Mouse (Mus musculus) Muller cell, postnatal 12 days (primary cell): Measurements from ENCODE around the gene Mill2.

Source experiments
- DNase-seq: peaks from one replicate; pipeline ENCODE4 v3.0.0-alpha.2; 2015; ENCODE audit errors: inconsistent ontology term

The Mill2 gene

DNA sequence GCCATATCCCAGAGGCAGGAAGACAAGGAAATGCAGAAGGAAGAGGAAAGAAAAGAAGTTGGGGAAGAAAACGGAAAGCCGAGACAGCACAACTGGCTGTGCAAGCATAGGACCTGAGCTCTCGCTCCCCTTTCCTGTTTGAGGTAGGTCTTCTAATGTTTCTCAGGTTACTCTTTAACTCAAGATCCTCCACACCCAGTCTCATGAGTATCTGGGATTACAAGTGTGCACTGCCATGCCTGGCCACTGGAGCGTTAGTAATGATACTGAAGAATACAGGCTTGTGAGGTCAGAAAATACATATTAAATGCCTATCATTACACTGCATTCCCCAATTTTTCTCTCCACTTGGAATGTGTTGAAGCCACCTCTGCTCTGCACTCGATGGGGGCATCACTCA is 35.6 kb downstream of the Mill2 start:
- DNase-seq, result no peak

DNA sequence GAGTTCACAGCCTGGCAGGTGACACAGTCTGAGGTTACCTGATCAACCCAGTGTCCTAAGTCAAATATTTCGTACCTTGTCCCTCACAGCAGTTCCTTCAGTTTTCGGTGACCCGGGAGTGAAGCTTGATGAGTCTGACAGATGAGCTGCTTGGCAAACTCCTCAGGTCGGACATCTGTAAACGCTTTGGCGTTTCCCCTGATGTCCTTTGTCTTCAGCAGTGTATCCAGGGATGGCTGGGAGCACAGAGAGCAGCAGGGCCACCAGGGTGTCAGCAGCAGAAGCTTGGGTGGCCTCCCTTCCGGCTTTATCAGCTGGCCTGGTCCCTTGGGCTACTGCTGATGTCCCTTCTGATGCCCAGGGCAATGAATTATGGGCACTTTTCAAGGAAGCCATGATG is 38.9 kb downstream of the Mill2 start:
- no peak for DNase-seq

DNA sequence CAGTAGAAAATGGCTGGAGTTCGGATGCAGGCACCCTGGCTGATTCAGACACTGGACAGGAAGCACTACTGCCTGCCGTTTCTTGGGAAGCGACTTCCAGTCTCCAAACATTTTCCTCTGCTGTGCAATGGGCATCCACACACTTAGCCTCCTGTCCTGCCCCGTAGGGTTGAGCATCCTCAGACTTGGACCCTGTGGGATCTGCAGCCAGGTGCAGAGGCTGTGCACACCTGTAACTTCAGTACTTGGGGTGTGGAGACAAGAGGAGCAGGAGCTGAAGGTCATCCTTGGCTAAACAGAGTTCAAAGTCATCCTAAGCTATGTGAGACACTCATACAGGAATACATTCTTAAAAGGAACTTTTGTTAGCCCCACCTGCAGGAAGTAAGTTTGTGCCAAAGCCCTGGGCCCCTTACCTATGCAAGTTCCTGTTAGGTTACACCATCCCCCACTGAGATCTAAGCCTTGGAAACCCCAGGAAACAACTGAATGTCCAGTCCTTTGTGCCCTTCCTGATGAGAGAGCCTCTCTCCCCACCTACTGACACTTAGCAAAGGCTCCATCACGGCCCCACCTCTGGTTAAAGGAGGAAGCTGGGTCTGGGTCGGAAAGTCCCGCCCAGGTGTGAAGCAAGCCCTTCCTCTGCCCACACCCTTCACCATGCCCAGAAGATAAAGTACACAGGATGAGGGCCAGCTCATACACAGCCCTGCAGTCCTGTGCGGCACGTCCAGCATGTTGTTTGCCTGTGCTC is 44.4 kb downstream of the Mill2 start:
- DNase-seq, result no peak

DNA sequence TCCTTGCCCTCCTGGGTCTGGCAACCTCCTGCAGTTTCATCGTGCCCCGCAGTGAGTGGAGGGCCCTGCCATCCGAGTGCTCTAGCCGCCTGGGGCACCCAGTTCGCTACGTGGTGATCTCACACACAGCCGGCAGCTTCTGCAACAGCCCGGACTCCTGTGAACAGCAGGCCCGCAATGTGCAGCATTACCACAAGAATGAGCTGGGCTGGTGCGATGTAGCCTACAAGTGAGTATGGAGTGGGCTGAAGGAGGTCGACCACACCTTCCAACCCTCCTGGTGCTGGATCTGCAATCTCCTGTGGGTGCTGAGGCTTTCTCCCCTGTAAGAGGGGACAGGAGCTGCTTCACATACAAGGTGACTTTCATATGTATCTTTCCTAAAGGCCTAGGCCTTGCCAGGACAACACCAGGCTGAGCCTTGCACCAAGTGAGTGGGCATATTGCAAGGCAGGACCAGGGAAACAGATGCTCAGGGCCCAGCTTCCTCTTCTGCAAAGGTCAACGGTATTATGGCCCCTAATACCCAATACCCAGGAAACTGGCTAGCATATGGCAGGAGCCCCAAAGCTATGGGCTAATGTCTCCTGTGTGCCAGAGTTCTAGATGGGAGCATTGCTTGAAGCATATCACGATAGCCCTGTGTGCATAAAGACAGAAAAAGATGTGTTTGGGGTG is 45.1 kb downstream of the Mill2 start:
- no peak for DNase-seq

DNA sequence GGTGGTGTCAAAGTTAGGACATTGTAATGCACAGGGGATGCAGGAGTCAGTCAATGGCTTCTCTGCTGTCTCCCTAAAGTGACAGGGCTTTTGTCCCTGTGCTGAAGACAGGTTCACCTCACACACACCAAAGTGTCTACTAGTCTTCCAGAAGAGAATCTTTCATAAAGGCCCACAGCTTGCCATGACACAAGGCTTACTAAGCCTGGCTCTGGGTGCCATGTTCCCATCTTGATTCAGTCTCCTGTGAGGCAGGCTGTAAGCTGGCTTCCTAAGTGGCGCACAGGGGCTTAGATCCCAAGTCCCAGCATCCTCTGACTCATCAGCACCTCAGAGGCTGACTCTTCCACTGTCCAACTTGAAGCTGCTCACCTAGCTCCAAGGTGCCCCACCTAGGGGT is 47.2 kb downstream of the Mill2 start:
- no peak for DNase-seq

DNA sequence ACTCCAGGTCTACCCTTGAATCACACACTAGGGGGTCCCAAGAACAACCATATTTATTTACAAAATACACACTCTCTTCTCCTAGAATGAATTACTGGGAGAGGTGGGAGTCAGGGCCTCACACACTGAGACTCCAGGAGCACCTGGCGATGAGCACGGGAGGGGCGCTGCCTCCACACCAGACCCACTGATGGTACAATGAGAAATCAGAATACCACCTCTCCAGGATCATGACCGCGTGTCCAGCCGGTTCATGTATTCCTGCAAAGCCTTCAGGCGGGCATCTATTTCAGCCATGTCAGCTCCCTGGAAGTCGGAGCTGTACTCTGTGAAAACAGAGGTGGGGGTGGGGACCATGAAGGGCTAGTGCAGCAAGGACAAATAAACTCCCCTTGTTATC is 51.1 kb downstream of the Mill2 start:
- DNase-seq, result no peak

DNA sequence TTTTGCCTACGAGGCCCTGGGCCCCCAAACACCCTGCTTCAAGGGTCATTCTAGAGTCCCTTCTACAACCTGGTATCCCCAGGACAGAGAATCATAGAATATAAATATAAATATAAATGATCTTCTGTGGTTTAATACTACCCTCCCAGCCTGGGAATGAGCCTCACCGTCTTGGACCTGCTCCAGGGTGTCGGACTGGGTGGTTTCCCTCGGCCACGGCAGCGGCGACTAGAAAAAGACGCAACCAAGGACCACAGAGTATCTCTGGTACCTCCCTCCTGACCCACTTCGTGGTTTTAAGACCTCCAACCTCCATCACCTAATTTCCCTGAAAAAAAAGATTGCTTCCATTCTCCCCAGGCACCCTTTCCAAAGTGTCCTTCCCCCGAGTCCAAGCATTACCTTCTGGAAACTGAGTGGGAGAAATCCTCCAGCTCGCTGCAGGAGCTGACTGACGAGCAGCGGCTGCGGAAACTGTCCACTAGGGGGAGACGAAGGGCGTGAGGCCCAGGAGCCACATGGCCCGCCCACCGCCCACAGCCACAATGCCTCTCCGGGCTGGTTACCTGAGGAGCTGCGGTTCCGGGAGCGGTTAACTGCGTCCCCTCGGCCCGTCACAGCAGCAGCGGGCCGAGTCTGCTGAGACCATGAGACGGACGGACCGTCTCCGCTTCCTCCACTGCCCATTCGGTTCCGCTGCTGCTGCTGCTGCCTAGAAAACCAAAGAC is 52.3 kb downstream of the Mill2 start:
- DNase-seq, result peak; percentile 81

DNA sequence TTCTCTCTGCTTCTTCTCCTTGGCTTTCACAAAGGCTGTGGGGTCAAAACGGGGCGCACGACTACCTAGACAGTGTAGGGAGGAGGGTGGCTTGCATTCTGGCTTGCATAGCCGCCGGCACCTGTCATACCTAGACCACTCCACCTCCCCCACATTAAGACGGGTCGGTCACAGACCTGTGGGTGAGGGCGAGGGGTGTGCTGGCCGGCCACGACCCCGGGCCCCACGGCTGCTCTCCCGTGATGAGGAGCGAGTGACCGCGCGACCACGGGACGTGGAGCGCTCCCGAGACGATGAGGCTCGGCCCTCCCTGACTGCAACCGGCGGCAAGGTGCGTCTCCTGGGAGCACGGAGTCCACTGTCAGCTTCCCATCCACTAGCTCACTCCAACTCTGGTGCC is 53.2 kb downstream of the Mill2 start:
- DNase-seq, result no peak

DNA sequence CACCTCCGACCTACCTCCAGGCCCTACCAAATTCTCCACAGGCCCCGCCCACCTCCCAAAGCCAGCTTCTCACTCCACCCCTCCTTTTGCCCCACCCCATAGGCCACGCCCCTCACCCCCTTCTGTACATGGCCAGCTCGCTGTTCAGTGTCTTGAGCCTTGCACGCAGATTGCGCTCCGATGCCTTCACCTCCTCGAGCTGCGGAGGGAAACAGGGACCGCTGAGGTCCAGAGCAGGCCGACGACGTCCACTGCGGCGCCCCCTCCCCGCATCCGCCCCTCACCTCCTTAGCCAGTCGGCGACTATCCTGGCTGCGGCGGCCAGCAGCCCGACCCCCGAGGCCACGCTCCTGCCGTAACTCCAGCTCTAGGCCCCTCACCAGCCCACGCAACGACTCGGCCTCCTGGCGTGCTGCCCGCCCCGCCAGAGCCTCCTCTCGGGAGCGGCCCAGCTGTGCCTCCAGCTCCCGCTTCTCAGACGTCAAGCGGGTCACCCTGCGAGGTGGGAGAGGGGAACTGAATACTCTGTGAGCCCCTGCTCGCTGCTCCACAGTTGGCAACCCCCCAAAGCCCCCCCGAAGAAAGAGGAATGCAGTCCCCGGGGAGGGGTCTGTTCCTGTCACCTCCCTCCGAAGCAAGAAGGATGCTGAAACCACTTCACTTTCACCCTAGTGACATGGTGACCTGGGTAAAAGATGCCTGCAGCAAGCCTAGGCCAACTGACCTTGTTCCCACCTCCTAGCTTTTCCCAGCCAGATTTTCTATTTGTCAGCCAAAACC is 54.1 kb downstream of the Mill2 start:
- DNase-seq, result peak; percentile 63

DNA sequence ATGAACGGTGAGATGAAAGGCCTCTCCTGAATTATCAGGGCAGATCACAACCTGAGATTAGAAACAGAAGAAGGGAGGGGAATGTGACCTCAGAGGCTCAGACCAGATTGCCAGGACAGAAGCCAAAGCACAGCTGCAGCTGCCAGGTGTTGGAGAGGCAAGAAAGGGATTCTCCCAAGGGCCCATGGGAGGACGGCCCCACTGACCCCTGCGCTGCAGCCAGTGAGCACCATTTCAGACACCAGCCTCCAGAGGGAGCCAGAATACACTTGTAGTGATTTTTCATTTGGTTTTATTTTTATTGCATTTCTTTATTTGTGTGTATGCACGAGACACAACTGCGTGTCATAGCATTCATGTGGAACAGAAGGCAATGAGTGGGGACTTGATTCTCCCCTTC is 56.8 kb downstream of the Mill2 start:
- peak; percentile 27 for DNase-seq

DNA sequence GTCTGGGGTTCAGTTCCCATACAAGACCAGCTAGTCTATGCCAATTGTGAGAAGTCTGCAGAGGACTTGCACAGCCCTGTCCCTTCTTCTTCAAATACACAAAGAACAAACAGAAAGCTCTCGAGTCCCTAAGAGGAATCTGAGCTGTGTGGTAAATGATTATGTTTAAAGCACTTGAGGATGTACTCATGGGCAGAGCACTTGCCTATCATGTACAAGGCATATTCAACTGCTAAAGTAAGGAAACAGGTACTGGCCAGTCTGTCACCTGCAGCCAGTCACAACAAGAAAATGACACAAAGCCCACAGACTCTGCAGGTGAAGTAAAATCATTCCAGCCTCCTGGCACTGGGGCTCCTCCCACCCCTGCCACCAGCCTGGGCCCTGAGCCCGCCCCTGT is 60.7 kb downstream of the Mill2 start:
- no peak for DNase-seq

DNA sequence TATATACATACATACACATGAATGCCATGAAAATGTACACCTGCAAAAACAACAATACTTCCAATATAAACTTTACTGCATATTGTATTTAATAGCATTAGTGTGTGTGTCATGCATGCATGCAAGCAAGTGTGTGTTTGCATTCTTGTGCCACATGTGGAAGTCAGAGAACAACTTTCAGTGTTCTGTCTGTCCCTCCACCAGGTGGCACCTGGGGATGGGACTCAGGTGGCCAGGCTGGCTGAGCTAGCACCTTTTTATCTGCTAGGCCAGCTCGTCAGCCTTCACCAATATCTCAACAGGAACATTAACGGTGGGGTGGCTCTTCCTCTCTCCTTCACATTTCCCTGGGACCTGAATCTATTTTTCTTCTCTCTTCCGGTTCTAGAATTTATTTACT is 62.7 kb downstream of the Mill2 start:
- no peak for DNase-seq

DNA sequence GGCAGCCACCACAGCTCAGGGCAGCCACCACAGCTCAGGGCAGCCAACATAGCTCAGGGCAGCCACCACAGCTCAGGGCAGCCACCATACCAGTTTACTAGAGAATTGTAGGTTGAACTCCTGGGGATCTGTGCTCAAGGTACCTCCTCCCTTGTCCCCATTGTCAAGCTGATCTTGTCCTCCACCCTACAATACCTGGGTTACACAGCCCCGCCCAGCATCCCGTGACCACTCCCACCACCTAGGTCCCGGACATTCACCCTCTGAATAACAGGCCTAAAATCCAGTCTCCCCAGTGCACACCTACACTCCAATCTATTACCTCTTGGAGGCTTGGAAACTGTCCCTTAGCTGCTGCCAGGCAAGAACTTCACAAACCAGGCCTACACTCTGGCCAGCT is 65.2 kb downstream of the Mill2 start:
- no peak for DNase-seq

DNA sequence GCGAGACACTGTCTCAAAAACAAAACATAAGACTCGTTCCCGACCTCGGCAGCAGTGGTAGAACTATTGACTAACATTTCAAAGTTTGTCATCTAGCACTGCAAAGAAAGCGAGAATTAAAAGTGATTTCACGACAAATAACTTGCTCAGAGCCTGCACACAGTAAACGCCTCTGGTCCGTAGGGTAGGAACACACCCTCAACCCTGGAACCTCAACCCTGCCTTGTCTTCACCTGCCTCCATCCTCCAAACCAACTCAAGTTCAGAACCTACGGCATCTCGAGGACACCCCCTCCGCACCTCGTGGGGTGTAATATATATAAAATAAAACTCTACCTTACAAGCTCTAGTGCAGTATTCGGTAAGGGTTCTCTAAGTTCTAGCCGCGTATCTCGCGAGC is 70.0 kb downstream of the Mill2 start:
- DNase-seq, result no peak

DNA sequence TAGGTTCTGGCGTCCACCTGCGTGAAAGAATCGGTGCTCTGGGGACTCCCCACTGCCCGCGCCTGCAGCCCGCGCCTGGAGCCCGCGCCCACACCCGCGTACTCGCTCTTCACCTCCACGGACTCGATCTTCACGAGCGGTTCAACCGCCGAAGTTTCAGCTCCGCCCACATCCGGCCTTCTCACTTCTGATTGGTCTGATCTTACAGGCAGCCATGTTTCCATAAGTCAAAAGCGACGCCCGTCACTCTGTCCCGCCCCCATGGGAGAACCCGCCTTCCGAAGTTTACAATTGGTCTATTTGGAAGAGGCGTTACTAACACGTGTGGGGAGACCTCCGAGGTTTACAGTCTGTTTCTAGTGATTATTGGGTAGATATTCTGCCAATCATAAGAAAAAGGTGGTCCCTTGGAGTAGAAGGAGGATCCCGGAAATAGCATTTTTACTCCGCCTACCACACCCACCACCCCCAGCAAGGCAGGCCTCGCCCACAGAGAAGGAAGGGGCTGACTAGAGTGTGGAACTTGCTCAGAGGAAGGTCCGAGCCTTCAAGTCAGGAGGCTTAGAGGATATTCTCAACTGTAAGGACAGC is 70.6 kb downstream of the Mill2 start, which contains the start of gene Ccdc61:
TSS of gene Ccdc61 (minus strand) at position 175 of the 591 bp plus-strand sequence.
- peak; percentile 100 for DNase-seq
